Mouse (Mus musculus): ENCODE results near the gene Il17rd.
A peak's percentile ranks its signal among the peaks of the same experiment; 100 is the strongest.

Il17rd gene

GRCm38 (mm10) chr14:27096779-27097178, 58.0 kb downstream of the Il17rd start:
- peak; percentile 14 for DNase-seq

DNA sequence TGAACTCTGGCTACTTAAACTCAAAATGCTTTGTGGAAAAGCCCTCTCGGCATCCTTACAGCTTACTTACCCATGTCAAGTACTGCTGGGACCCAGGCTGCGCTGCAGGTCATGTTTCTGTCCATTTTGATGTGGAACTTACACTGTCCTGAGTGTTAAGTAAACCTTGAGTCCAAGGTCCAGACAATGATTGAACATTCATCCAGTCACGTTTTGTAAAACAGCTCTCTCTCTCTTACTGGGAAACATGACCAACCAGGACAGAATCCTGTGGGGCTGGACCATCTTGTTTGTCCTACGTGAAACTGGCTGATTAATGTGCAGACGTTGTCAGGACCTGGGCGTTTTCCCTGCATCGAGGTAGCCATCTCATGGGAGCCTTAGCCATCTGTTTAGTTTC, 63.0 kb downstream of the Il17rd start:
- DNase-seq, result no peak

GRCm38 (mm10) chr14:27102720-27103119, 64.0 kb downstream of the Il17rd start:
- no peak for DNase-seq

- DNase-seq, result no peak
Measured at GRCm38 (mm10) chr14:27105731-27106457, 67.2 kb downstream of the Il17rd start.

GRCm38 (mm10) chr14:27108748-27109504, 70.2 kb downstream of the Il17rd start:
- no peak for DNase-seq

- peak; percentile 2 for DNase-seq
Measured at GRCm38 (mm10) chr14:27114362-27115274, 75.9 kb downstream of the Il17rd start, which contains the start of gene Arhgef3. Gene Arhgef3, plus strand, starts transcription at chr14:27114899.

- no peak for DNase-seq
Measured at GRCm38 (mm10) chr14:27115275-27115660, 76.5 kb downstream of the Il17rd start.

DNA sequence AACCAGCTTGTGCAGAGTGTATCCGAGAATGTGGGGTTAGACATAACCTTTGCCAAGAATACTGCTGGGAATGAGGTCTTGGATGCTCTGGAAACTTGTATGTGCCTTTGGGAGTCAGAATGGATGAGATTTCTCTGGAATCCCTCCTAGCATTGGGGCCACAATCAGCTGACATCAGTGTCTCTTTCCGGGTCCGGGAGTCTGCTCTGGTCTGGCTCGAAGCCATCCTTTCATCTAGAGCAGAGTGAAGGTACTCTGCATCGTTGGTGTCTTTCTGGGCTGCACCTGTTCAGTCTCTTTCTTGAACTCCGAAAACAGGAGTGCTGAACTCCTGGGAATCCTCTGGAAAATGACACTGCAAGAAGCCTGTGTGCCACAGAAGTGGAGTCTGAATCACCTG, 77.2 kb downstream of the Il17rd start:
- DNase-seq, result no peak

DNA sequence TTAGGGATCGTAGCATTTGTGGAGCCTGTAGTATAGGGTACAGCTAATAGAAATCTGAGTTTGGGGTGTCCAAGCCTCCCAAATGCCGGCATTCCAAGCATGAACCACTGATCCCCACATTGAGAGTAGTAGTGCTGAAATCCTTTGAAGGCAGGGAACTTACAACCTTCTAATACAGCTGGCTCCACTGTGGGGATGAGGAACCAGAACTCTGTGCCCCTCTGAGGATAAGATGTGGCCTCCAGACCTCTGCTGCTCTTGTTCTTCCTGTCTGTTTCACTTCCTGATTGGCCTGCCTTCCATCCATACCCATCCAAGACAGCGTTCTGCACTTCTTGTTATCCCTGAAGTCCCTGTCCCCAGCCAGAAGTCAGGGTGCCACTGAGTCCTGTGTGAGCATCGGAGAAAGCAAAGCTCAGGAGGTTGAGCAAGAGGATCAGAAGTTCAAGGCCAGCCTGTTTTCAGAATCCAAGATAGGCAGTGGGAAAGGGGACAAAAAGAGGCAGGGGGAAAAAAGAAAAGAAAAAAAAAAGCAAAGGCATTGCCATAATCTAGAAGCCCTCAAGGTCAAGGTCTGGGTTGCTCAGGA, 77.9 kb downstream of the Il17rd start:
- DNase-seq, result no peak

DNA sequence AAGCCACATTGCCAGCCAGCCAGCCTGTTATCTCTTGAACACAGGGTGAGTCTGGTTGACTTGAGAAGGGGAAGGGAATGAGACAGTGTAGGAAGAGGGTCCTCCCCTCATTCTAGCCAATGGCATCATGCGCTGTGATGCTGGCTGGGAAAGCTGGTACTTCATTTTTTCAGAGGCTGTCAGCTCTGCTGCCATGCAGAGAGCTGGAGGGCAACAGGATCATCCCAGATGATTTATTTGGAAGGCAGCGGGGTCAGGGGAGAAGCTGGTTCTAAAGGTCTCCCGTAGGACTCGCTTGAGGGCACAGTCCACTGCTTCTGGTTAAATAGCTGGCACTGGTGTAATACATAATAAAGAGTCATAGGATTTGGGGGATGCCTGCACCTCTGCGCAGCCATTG, 79.8 kb downstream of the Il17rd start:
- no peak for DNase-seq

DNA sequence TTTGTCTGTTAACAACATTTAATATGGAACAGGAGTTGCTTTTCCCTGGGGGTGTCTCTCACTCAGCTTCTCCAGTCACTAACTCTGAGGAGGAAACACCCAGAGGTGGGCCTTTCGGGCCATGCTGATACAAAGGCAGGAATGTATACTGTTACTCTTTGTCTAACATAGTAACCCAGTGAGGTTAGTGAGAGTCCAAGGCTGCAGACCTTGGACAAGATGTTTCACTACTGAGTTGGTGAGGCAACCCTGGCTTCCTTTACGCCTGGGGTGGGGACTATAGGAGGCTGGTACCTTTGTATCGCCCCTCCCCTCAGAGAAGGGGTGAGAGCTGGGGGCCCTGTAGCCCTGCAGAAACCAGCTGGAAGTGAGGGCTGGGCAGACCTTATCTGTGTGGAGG, 83.9 kb downstream of the Il17rd start:
- DNase-seq, result no peak

GRCm38 (mm10) chr14:27123543-27123942, 84.8 kb downstream of the Il17rd start:
- no peak for DNase-seq

- no peak for DNase-seq
Measured at GRCm38 (mm10) chr14:27130031-27130430, 91.3 kb downstream of the Il17rd start.

GRCm38 (mm10) chr14:27130676-27131075, 91.9 kb downstream of the Il17rd start:
- DNase-seq, result no peak

- DNase-seq, result no peak
Measured at GRCm38 (mm10) chr14:27131521-27131920, 92.8 kb downstream of the Il17rd start.

- no peak for DNase-seq
Measured at GRCm38 (mm10) chr14:27138891-27139290, 100.2 kb downstream of the Il17rd start.

GRCm38 (mm10) chr14:27139968-27140367, 101.2 kb downstream of the Il17rd start:
- DNase-seq, result no peak

DNA sequence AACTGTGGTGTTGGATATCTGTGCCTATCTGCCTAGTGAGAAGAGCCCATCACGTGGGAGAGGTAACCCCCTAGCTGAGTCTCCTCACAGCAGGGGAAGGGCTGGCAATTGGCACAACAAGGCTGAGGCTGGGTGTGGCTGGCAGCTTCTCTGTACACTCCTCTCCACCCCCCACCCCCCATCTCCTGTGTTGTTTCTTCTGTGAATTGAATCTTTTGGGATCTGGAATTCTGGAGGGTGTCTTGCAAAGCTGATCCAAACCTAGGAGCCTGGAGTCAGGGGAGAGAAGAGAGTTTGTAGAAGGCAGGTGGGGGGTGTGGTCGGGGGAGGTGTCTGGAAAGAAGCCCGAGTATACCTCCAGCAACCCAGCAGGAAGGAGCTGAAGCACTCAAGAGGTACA, 102.7 kb downstream of the Il17rd start:
- DNase-seq, result no peak

- DNase-seq, result no peak
Measured at GRCm38 (mm10) chr14:27142680-27143079, 103.9 kb downstream of the Il17rd start.

DNA sequence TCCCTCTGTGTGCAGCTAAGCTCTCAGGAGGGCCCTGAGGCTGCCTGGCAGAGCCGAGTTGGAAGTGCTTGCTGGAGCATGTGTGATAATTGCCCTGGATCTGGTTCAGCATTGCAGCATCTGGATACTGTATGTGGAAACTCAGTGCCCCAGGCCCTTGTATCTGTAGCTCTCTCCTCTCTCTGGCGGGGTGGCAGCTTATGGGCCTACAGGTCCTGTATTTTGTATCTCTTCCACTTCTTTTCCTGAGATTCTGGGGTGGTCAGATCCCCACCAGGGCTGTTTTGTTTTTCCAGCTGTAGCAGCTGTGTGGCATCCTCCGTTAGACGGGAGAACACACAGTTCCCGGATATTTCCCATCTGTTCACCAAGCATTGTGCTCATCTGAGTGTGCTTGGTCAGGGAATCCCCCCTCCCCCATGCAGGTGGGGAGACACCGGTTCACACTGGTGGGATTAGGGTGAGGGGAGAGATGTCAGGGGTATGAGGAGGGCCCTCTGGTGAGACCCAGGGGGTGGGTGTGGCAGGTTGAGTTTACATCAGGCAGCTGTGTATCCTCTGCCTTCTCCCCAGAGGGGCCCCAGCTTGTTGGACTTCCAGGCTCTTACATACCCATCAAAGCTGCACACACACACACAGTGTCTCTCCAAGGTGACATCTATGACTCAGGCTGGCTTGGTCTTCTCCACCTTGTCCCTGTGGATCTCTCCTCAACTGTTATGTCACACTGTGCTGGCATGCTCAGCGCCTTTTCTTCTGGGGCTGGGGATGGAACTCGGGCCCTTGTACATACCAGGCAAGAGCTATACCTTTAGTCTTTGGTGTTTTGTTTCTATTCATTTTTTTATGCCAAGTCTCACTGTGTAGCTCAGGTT, 106.7 kb downstream of the Il17rd start:
- DNase-seq, result no peak

GRCm38 (mm10) chr14:27147726-27148125, 109.0 kb downstream of the Il17rd start:
- no peak for DNase-seq

GRCm38 (mm10) chr14:27149401-27149800, 110.7 kb downstream of the Il17rd start:
- DNase-seq, result no peak
